Mouse (Mus musculus): Measurements from ENCODE around the gene Fkbp1a.

The Fkbp1a gene

DNA sequence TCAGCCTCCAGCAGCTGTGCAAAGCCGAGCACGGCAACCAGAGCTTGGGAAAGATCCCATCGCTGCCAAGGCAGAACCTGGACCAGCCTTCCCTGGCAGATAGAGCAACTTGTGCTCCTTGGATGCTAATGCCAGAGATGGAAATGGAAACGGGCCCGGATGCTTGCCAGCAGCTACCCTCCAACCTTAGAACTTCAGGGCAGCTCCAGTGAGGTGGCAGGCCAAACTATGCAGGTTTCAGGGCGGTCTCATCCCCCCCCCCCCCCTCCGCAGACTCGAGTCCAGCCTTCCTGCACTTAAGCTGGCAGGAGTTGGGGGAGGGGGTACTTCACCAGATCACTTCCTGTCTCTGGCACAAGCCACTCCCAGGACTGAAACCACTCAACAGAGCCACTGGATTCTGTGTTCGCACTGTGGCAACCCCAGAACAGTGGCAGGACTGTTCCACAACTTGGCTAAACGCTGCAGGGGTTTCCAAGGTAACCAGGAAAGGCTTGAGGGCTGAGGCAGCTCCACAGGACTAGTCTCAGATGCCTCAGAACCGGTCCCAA lies 63.2 kb downstream of the Fkbp1a start:
- in situ Hi-C loops (cut with MboI, MseI): no loop called here

DNA sequence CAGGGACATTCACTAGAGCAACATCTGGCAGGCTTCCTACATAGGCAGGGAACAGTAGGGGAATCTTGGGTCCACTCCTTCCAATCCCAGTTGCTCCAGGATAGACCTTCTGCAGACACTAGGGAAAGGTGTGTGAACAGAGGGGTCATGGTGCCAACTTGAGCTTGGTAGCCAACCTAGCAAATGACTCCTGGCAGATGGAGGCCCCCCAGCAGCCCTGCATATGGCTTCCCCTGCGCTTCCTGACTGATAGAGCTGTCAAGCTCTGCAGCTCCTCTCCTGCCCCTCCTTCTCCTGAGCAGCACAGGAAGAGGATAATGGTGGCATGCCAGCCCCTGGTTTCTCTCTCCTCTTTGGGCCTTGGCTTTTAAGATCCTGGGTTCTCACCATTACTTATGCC lies 66.2 kb downstream of the Fkbp1a start:
- in situ Hi-C loops (cut with MboI, MseI): no loop called here

DNA sequence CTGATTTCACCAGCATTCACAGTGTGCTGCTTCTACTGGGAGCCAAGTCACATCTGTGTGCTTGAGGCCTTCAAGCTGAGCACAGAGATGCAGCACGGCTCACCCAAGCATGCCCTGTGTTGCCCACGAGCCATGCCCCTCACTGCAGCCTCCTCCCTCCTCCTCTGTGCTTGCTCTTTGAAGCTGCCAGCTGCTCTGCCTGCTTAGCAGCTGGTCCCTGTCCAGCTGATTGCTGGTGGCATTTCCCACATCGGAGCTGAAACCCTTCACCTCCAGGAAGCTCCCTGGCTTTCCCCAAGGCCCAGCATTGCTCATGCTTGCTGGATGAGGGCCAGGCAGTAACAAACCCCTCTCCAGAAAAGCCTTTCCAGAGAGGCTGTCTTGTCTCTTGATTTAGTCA lies 67.7 kb downstream of the Fkbp1a start:
- in situ Hi-C loops (cut with MboI, MseI): loop anchor here (10.0 kb wide), 1 partner anchor 725 kb away; no protein-coding TSS in a partner anchor
